Mouse (Mus musculus): Measurements from ENCODE around the gene Gm21083. TPM values are rescaled to one million over a fixed set of nuclear protein-coding genes. Genes with fewer than 3 reads are reported as not detected.
"Not testable (repeated sequence)": the region's sequence is repeated elsewhere in the genome, so short reads cannot be mapped to it uniquely, and the experiment has no call there.

Gene Gm21083
- total and polyA plus RNA-seq, 2 experiments from 2014 or later: not detected

DNA sequence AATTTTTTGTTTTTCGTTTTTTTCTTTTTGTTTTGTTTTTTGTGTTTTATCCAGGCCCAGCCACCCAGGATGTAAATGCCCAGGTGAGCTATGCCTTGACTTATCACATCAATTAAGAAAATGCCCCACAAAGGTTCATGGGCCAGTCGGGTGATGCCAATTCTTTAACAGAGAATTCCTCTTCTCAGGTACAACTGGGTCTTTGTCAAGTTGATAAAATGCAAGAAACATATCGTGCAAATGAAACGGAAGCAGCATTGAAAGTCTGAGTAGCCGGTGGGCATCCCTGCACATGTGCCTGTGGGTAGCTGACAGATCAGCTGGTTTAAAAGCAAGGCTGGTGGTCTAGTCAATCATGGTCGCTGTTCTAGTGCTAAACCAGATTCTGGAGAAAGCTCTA is 29.5 kb downstream of the Gm21083 start:
- H3K4me2 ChIP-seq (ENCODE audit: low read depth); DNase-seq; H3K4me3 ChIP-seq (ENCODE audit: low read depth, low read length); H3K4me1 ChIP-seq (ENCODE audit: insufficient read depth); H3K36me3 ChIP-seq (ENCODE audit: insufficient read depth); H3K27ac ChIP-seq (ENCODE audit: low read depth, low read length); H3K27me3 ChIP-seq (ENCODE audit: insufficient read depth, low read length); ATAC-seq; H3K9ac ChIP-seq: not testable (repeated sequence)
- WGBS: 68% methylated on average over 6 of the region's 6 CpGs
- H3K9me3 ChIP-seq (ENCODE audit: low read length): peaks cover 13% of the 10 kb centered on the region

GRCm38 (mm10) chr5:15610695-15611094 is 33.6 kb downstream of the Gm21083 start:
- not testable (repeated sequence) for H3K4me2 ChIP-seq (ENCODE audit: low read depth); H3K27me3 ChIP-seq (ENCODE audit: insufficient read depth, low read length); H3K27ac ChIP-seq (ENCODE audit: low read depth, low read length); H3K36me3 ChIP-seq (ENCODE audit: insufficient read depth); H3K4me3 ChIP-seq (ENCODE audit: low read depth, low read length); ATAC-seq; H3K4me1 ChIP-seq (ENCODE audit: insufficient read depth); H3K9ac ChIP-seq; H3K9me3 ChIP-seq (ENCODE audit: low read length)
- peak; percentile 41 for TF ChIP-seq CTCF (IDR thresholded peaks at IDR 0.05; ENCODE audit: low read depth)
- peak; percentile 60 for DNase-seq
- 5% methylated on average over 1 of the region's 1 CpGs for WGBS

DNA sequence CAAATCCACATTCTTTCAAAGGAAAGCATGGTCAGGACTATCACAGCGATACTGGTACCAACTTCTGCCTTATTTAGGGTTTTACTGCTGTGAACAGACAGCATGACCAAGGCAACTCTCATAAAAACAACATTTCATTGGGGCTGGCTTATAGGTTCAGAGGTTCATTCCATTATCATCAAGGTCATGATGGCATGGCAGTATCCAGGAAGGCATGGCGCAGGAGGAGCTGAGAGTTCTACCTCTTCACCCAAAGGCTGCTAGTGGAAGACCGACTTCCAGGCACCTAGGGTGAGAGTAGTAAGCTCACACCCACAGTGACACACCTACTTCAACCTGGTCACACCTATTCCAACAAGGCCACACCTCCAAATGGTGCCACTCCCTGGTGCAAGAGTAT is 39.1 kb downstream of the Gm21083 start:
- H3K4me1 ChIP-seq (ENCODE audit: insufficient read depth); H3K27ac ChIP-seq (ENCODE audit: low read depth, low read length); H3K27me3 ChIP-seq (ENCODE audit: insufficient read depth, low read length); H3K9ac ChIP-seq; H3K36me3 ChIP-seq (ENCODE audit: insufficient read depth); H3K4me3 ChIP-seq (ENCODE audit: low read depth, low read length); DNase-seq; ATAC-seq; H3K9me3 ChIP-seq (ENCODE audit: low read length); H3K4me2 ChIP-seq (ENCODE audit: low read depth): not testable (repeated sequence)
- WGBS: 77% methylated on average over 3 of the region's 3 CpGs

GRCm38 (mm10) chr5:15618764-15619163 is 41.6 kb downstream of the Gm21083 start, which contains the start of gene Speer4d:
Gene Speer4d (plus strand): TSS chr5:15619064.
- not testable (repeated sequence) for H3K9ac ChIP-seq; H3K27me3 ChIP-seq (ENCODE audit: insufficient read depth, low read length); H3K4me2 ChIP-seq (ENCODE audit: low read depth); ATAC-seq; H3K27ac ChIP-seq (ENCODE audit: low read depth, low read length); H3K9me3 ChIP-seq (ENCODE audit: low read length); H3K4me1 ChIP-seq (ENCODE audit: insufficient read depth); H3K4me3 ChIP-seq (ENCODE audit: low read depth, low read length); H3K36me3 ChIP-seq (ENCODE audit: insufficient read depth); DNase-seq
- WGBS: 65% methylated on average over 1 of the region's 1 CpGs

- not testable (repeated sequence) for H3K4me1 ChIP-seq (ENCODE audit: insufficient read depth); H3K9ac ChIP-seq; H3K27ac ChIP-seq (ENCODE audit: low read depth, low read length); H3K27me3 ChIP-seq (ENCODE audit: insufficient read depth, low read length); H3K4me2 ChIP-seq (ENCODE audit: low read depth); ATAC-seq; H3K4me3 ChIP-seq (ENCODE audit: low read depth, low read length); DNase-seq; H3K9me3 ChIP-seq (ENCODE audit: low read length); H3K36me3 ChIP-seq (ENCODE audit: insufficient read depth)
- 37% methylated on average over 1 of the region's 1 CpGs for WGBS
Observed at GRCm38 (mm10) chr5:15628136-15628535, 51.0 kb downstream of the Gm21083 start.

- H3K27ac ChIP-seq (ENCODE audit: low read depth, low read length); H3K4me2 ChIP-seq (ENCODE audit: low read depth); H3K4me1 ChIP-seq (ENCODE audit: insufficient read depth); H3K36me3 ChIP-seq (ENCODE audit: insufficient read depth); H3K9me3 ChIP-seq (ENCODE audit: low read length); H3K27me3 ChIP-seq (ENCODE audit: insufficient read depth, low read length); H3K4me3 ChIP-seq (ENCODE audit: low read depth, low read length); ATAC-seq; H3K9ac ChIP-seq: not testable (repeated sequence)
- WGBS: 33% methylated on average over 5 of the region's 5 CpGs
- TF ChIP-seq CTCF (IDR thresholded peaks at IDR 0.05; ENCODE audit: low read depth): 0 out of 2 replicates have a peak, but pooled peaks have one; percentile 32
- peak; percentile 27 for DNase-seq
Observed at GRCm38 (mm10) chr5:15630068-15630467, 52.9 kb downstream of the Gm21083 start.

Other genes with a start within 250 kb of the Gm21083 start
- gene Gm21149, start 100.8 kb upstream of the Gm21083 start, total RNA-seq (2014; rRNA removed): not detected in 2 replicates
- 0.15 TPM in 1 of 2 replicates, not detected in the other for gene Gm21149, start 100.8 kb upstream of the Gm21083 start, polyA plus RNA-seq (2015; fragmentation: Nextera tagmentation; extraction: Ambion mirVana)
- gene Gm21190, start 48.1 kb upstream of the Gm21083 start, total RNA-seq (2014; rRNA removed): not detected in 2 replicates
- gene Gm21190, start 48.1 kb upstream of the Gm21083 start, polyA plus RNA-seq (2015; fragmentation: Nextera tagmentation; extraction: Ambion mirVana): not detected in 2 replicates
- not detected in 2 replicates for gene Speer4d, start 41.7 kb downstream of the Gm21083 start, total RNA-seq (2014; rRNA removed)
- gene Speer4d, start 41.7 kb downstream of the Gm21083 start, polyA plus RNA-seq (2015; fragmentation: Nextera tagmentation; extraction: Ambion mirVana): not detected in 2 replicates
- gene 4930572O03Rik, start 79.7 kb downstream of the Gm21083 start, total RNA-seq (2014; rRNA removed): not detected in 2 replicates
- not detected in 2 replicates for gene 4930572O03Rik, start 79.7 kb downstream of the Gm21083 start, polyA plus RNA-seq (2015; fragmentation: Nextera tagmentation; extraction: Ambion mirVana)
- gene Speer4c, start 136.9 kb downstream of the Gm21083 start, total RNA-seq (2014; rRNA removed): not detected in 2 replicates
- not detected in 2 replicates for gene Speer4c, start 136.9 kb downstream of the Gm21083 start, polyA plus RNA-seq (2015; fragmentation: Nextera tagmentation; extraction: Ambion mirVana)